Mouse (Mus musculus): ENCODE results near the gene S100a16. TPM values are rescaled to one million over a fixed set of nuclear protein-coding genes. Genes with fewer than 3 reads are reported as not detected.

Gene S100a16
- polyA plus RNA-seq, 1 experiment from 2014 or later, result 41.8 TPM

- WGBS, result under 1% methylated on average over 62 of the region's 66 CpGs
- peak; percentile 93 for ATAC-seq (ENCODE audit: low FRiP score, low read depth)
- Histone ChIP-seq H3K4me3 (peak within 1 kb of the TSS; percentile 96), H3K9ac (peak within 1 kb of the TSS; percentile 98), H3K27ac (replicated peaks) (peak within 1 kb of the TSS; percentile 98), H3K4me2 (peak within 1 kb of the TSS; percentile 73), H3K27me3 (peaks cover 19% of the 10 kb centered on the region), H3K36me3 (peaks cover 29% of the 10 kb centered on the region), H3K9me3 (no peaks in the 10 kb centered on the region), H3K4me1 (replicated peaks) (peaks cover 32% of the 10 kb centered on the region)
Measured at GRCm38 (mm10) chr3:90508950-90509746, 27.9 kb upstream of the S100a16 start, which contains the start of gene Chtop. Gene Chtop (minus strand): TSS chr3:90509498.

- Histone ChIP-seq H3K27ac (replicated peaks) (peak overlapping the region; percentile 69), H3K4me2 (peak overlapping the region; percentile 49), H3K36me3 (peaks cover 24% of the 10 kb centered on the region), H3K27me3 (peaks cover 22% of the 10 kb centered on the region), H3K9ac (no peak overlapping the region), H3K4me1 (replicated peaks) (peaks cover 33% of the 10 kb centered on the region), H3K9me3 (no peaks in the 10 kb centered on the region), H3K4me3 (peak overlapping the region; percentile 96)
- ATAC-seq (ENCODE audit: low FRiP score, low read depth), result peak; percentile 13; the same call in 1 of the 2 replicates
- WGBS, result 11% methylated on average over 2 of the region's 2 CpGs
Measured at GRCm38 (mm10) chr3:90509747-90510123, 27.3 kb upstream of the S100a16 start.

GRCm38 (mm10) chr3:90512276-90512675 is 24.8 kb upstream of the S100a16 start:
- Histone ChIP-seq H3K4me2 (no peak overlapping the region), H3K9me3 (no peaks in the 10 kb centered on the region), H3K27ac (replicated peaks) (no peak overlapping the region), H3K4me3 (no peak overlapping the region), H3K9ac (no peak overlapping the region), H3K27me3 (peaks cover 33% of the 10 kb centered on the region), H3K36me3 (0 out of 2 replicates have a peak, but pooled peaks cover under 1% of the 10 kb centered on the region), H3K4me1 (replicated peaks) (peaks cover 25% of the 10 kb centered on the region)
- no peak for ATAC-seq (ENCODE audit: low FRiP score, low read depth)
- WGBS, result 91% methylated on average over 5 of the region's 5 CpGs

GRCm38 (mm10) chr3:90512948-90513642 is 24.0 kb upstream of the S100a16 start:
- Histone ChIP-seq H3K9me3 (no peaks in the 10 kb centered on the region), H3K9ac (no peak overlapping the region), H3K4me1 (replicated peaks) (peaks cover 17% of the 10 kb centered on the region), H3K36me3 (no peaks in the 10 kb centered on the region), H3K4me3 (no peak overlapping the region), H3K27ac (replicated peaks) (no peak overlapping the region), H3K27me3 (peaks cover 33% of the 10 kb centered on the region), H3K4me2 (no peak overlapping the region)
- ATAC-seq (ENCODE audit: low FRiP score, low read depth), result no peak
- WGBS, result 82% methylated on average over 9 of the region's 9 CpGs

GRCm38 (mm10) chr3:90513796-90514590 is 23.1 kb upstream of the S100a16 start, which contains the start of the genes S100a1 and S100a13:
Gene S100a1 (minus strand): TSS chr3:90514392.
Gene S100a13 (plus strand): TSS chr3:90514435.
- H3K27ac ChIP-seq (replicated peaks), result no peak within 1 kb of the TSS
- H3K9me3 ChIP-seq, result no peaks in the 10 kb centered on the region
- H3K4me1 ChIP-seq (replicated peaks), result peaks cover 14% of the 10 kb centered on the region
- peak within 1 kb of the TSS; percentile 34 for H3K4me3 ChIP-seq
- WGBS, result 4% methylated on average over 25 of the region's 25 CpGs
- peak within 1 kb of the TSS; percentile 30; the same call in 1 of the 2 replicates for H3K9ac ChIP-seq
- no peaks in the 10 kb centered on the region for H3K36me3 ChIP-seq
- peak within 1 kb of the TSS; percentile 67 for H3K4me2 ChIP-seq
- H3K27me3 ChIP-seq, result peaks cover 33% of the 10 kb centered on the region
- ATAC-seq (ENCODE audit: low FRiP score, low read depth), result no peak

DNA sequence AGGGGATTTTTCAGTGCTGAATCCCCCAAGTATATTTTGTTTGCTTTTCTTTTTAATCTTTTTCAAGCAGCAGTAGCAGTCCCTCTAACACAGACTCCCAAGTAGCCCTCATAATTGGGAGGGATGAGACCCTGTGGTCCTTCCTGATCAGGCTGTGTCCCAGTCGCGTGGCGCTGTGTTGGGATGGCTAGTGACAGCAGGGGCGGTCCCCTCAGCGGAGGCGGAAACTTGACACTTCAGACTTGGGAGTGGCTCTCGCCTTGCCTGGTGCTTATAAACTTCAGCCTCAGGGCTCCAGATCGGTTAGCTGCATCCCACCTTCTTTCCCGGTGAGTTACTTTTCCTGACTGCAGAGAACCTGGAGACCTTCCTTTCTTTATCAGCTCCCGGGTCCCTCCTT is 22.4 kb upstream of the S100a16 start:
- Histone ChIP-seq H3K9ac (peak overlapping the region; percentile 30; the same call in 1 of the 2 replicates), H3K4me3 (peak overlapping the region; percentile 34), H3K27ac (replicated peaks) (no peak overlapping the region), H3K27me3 (peaks cover 33% of the 10 kb centered on the region), H3K4me2 (peak overlapping the region; percentile 67), H3K4me1 (replicated peaks) (peaks cover 14% of the 10 kb centered on the region), H3K9me3 (no peaks in the 10 kb centered on the region), H3K36me3 (no peaks in the 10 kb centered on the region)
- 0 out of 2 replicates have a peak, but pooled peaks have one; percentile 39 for ATAC-seq (ENCODE audit: low FRiP score, low read depth)
- WGBS, result under 1% methylated on average over 10 of the region's 10 CpGs

DNA sequence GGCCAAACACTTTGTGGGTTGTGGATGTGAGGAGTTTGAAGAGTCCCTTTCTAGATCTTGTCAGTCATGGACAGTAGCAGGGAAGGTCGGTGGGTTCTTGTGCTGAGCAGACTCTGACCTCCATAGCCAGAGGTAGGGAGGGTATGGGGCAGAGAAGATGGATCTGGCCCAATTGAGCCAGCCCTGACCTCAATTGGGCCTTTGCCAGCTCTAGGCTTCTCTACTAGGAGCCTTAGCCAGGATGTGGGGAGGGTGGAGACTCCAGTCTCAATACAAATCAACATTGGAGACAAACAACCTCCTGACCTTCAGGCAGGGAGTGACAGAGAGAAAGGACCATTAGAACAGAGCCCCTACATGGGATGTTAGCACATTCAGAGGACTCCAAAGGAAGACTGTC is 21.8 kb upstream of the S100a16 start:
- no peak for ATAC-seq (ENCODE audit: low FRiP score, low read depth)
- H3K4me3 ChIP-seq, result peak overlapping the region; percentile 34
- H3K9me3 ChIP-seq, result no peaks in the 10 kb centered on the region
- 47% methylated on average over 1 of the region's 1 CpGs for WGBS
- peaks cover 33% of the 10 kb centered on the region for H3K27me3 ChIP-seq
- peaks cover 14% of the 10 kb centered on the region for H3K4me1 ChIP-seq (replicated peaks)
- H3K36me3 ChIP-seq, result no peaks in the 10 kb centered on the region
- H3K27ac ChIP-seq (replicated peaks), result no peak overlapping the region
- H3K4me2 ChIP-seq, result peak overlapping the region; percentile 67
- H3K9ac ChIP-seq, result 0 out of 2 replicates have a peak overlapping the region, but pooled peaks have one; percentile 30

DNA sequence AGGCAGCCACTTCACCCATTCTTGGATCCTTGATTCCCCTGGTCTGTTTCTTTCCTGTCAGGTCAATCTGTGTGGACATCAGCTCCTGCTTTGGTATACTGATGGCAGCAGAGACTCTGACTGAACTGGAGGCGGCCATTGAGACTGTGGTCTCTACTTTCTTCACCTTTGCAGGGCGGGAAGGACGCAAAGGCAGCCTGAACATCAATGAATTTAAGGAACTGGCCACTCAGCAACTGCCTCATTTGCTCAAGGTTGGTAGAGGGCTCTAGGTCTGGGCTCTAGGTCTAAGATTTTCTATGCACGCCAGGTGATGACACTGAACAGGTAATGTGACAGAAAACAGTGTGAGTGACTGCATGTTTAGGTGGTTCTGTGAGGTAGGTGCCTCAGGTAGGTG is 21.3 kb upstream of the S100a16 start:
- Histone ChIP-seq H3K4me3 (no peak overlapping the region), H3K27me3 (peaks cover 33% of the 10 kb centered on the region), H3K27ac (replicated peaks) (no peak overlapping the region), H3K36me3 (no peaks in the 10 kb centered on the region), H3K9me3 (no peaks in the 10 kb centered on the region), H3K4me2 (no peak overlapping the region), H3K4me1 (replicated peaks) (peaks cover 14% of the 10 kb centered on the region), H3K9ac (no peak overlapping the region)
- 92% methylated on average over 4 of the region's 4 CpGs for WGBS
- ATAC-seq (ENCODE audit: low FRiP score, low read depth), result no peak

GRCm38 (mm10) chr3:90517711-90518110 is 19.3 kb upstream of the S100a16 start:
- Histone ChIP-seq H3K27me3 (peaks cover 29% of the 10 kb centered on the region), H3K4me2 (no peak overlapping the region), H3K4me3 (no peak overlapping the region), H3K9me3 (no peaks in the 10 kb centered on the region), H3K36me3 (no peaks in the 10 kb centered on the region), H3K4me1 (replicated peaks) (peaks cover 14% of the 10 kb centered on the region), H3K27ac (replicated peaks) (no peak overlapping the region), H3K9ac (no peak overlapping the region)
- 86% methylated on average over 4 of the region's 4 CpGs for WGBS
- no peak for ATAC-seq (ENCODE audit: low FRiP score, low read depth)

- Histone ChIP-seq H3K4me3 (no peak overlapping the region), H3K9me3 (no peaks in the 10 kb centered on the region), H3K4me2 (no peak overlapping the region), H3K4me1 (replicated peaks) (no peaks in the 10 kb centered on the region), H3K36me3 (no peaks in the 10 kb centered on the region), H3K27ac (replicated peaks) (no peak overlapping the region), H3K27me3 (no peaks in the 10 kb centered on the region), H3K9ac (no peak overlapping the region)
- no peak for ATAC-seq (ENCODE audit: low FRiP score, low read depth)
- 76% methylated on average over 4 of the region's 4 CpGs for WGBS
Measured at GRCm38 (mm10) chr3:90525421-90525820, 11.6 kb upstream of the S100a16 start.

DNA sequence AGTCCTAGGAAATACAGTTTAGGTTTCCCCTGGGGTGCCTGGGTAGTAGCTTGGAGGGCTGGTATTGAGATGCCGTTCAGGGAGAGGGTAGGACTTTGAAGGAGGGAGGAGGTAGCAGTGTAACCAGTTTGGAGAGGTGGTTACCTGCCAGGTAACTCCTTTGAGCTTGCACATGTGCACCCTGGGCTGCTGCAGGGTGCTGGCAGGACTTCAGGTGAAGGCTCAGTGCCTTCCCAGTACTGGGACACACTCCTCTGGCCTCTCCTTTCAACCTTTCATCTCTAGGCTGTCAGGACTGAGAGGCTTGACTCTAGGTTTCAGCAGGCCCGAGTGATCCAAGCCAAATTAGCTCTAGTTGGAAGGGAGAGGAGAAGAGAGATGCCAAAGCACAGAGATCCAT is 11.0 kb upstream of the S100a16 start:
- Histone ChIP-seq H3K9me3 (no peaks in the 10 kb centered on the region), H3K4me3 (no peak overlapping the region), H3K27me3 (no peaks in the 10 kb centered on the region), H3K9ac (no peak overlapping the region), H3K4me1 (replicated peaks) (no peaks in the 10 kb centered on the region), H3K4me2 (no peak overlapping the region), H3K27ac (replicated peaks) (no peak overlapping the region), H3K36me3 (no peaks in the 10 kb centered on the region)
- no peak for ATAC-seq (ENCODE audit: low FRiP score, low read depth)
- WGBS, result 81% methylated on average over 2 of the region's 2 CpGs

All from hindbrain, embryonic 15.5 days (tissue).